8 mouse cellular contexts compared by ENCODE assay signal in genomic region chr7:19076586-19076991, GRCm38 (mm10). TPM values are rescaled to one million over a fixed set of nuclear protein-coding genes. Genes with fewer than 3 reads are reported as not detected.
A peak's percentile ranks its signal among the peaks of the same experiment; 100 is the strongest.
DNase-seq lines count a peak whose midpoint lies in the region; ATAC-seq and TF ChIP-seq lines count a peak whose summit lies in the region.

No protein-coding gene starts in this region.

- H3K36me3 ChIP-seq in lung, embryonic 15.5 days: peaks cover 38% of the 10 kb centered on the region
- H3K36me3 ChIP-seq in forebrain, postnatal 0 days (ENCODE audit: insufficient read depth): peaks cover 34% of the 10 kb centered on the region
- peaks cover 40% of the 10 kb centered on the region for H3K36me3 ChIP-seq in neural tube, embryonic 12.5 days

- WGBS in lung, embryonic 15.5 days: under 1% methylated on average over 22 of the region's 22 CpGs
- WGBS in forebrain, postnatal 0 days: under 1% methylated on average over 22 of the region's 22 CpGs
- under 1% methylated on average over 22 of the region's 22 CpGs for WGBS in neural tube, embryonic 12.5 days

- TF ChIP-seq CTCF in forebrain, postnatal 0 days (IDR thresholded peaks at IDR 0.05; ENCODE audit: low read depth): no peak

- peak overlapping the region; percentile 80 for H3K4me2 ChIP-seq in lung, embryonic 15.5 days
- H3K4me2 ChIP-seq in forebrain, postnatal 0 days (ENCODE audit: low read depth): peak overlapping the region; percentile 86
- H3K4me2 ChIP-seq in neural tube, embryonic 12.5 days (replicated peaks): peak overlapping the region; percentile 95

- H3K4me3 ChIP-seq in lung, embryonic 15.5 days: peak overlapping the region; percentile 95
- peak overlapping the region; percentile 99 for H3K4me3 ChIP-seq in forebrain, postnatal 0 days (ENCODE audit: low read depth, low read length)
- peak overlapping the region; percentile 97 for H3K4me3 ChIP-seq in neural tube, embryonic 12.5 days

- no peak; the same call in 1 of the 2 replicates for ATAC-seq in lung, embryonic 15.5 days (ENCODE audit: borderline replicate concordance, extremely low read depth, low FRiP score, low TSS enrichment)
- no peak; the same call in 1 of the 2 replicates for ATAC-seq in forebrain, postnatal 0 days
- ATAC-seq in neural tube, embryonic 12.5 days (ENCODE audit: low FRiP score, low read depth): no peak

- peak overlapping the region; percentile 98 for H3K9ac ChIP-seq in lung, embryonic 15.5 days
- H3K9ac ChIP-seq in forebrain, postnatal 0 days: peak overlapping the region; percentile 97
- peak overlapping the region; percentile 96 for H3K9ac ChIP-seq in neural tube, embryonic 12.5 days

- no peaks in the 10 kb centered on the region for H3K27me3 ChIP-seq in lung, embryonic 15.5 days
- H3K27me3 ChIP-seq in forebrain, postnatal 0 days (ENCODE audit: insufficient read depth, low read length): no peaks in the 10 kb centered on the region
- no peaks in the 10 kb centered on the region for H3K27me3 ChIP-seq in neural tube, embryonic 12.5 days (replicated peaks)

- H3K27ac ChIP-seq in lung, embryonic 15.5 days: peak overlapping the region; percentile 88
- peak overlapping the region; percentile 85 for H3K27ac ChIP-seq in forebrain, postnatal 0 days (ENCODE audit: low read depth, low read length)
- peak overlapping the region; percentile 20; the same call in 1 of the 2 replicates for H3K27ac ChIP-seq in neural tube, embryonic 12.5 days

- no peaks in the 10 kb centered on the region for H3K9me3 ChIP-seq in lung, embryonic 15.5 days
- no peaks in the 10 kb centered on the region for H3K9me3 ChIP-seq in forebrain, postnatal 0 days (ENCODE audit: low read length)
- no peaks in the 10 kb centered on the region for H3K9me3 ChIP-seq in neural tube, embryonic 12.5 days

- H3K4me1 ChIP-seq in lung, embryonic 15.5 days: peaks cover 23% of the 10 kb centered on the region
- H3K4me1 ChIP-seq in forebrain, postnatal 0 days (ENCODE audit: insufficient read depth): peaks cover 9% of the 10 kb centered on the region
- peaks cover 28% of the 10 kb centered on the region for H3K4me1 ChIP-seq in neural tube, embryonic 12.5 days

- DNase-seq in lung, postnatal 10 days: no peak
- DNase-seq in adrenal gland, postnatal 14 days: peak; percentile 52
- DNase-seq in forebrain, postnatal 0 days: no peak
- peak; percentile 44 to 66 for DNase-seq in kidney, postnatal 4 days
- no peak for DNase-seq in layer of hippocampus, adult 18-20 months (ENCODE audit: low spot score in 2 of 2)
- no peak for DNase-seq in layer of hippocampus, adult 8-10 months (ENCODE audit: low spot score in 2 of 2)

RNA-seq across cellular contexts. Expression of gene Dmwd, which starts 0.6 kb away (rescaled TPM):
- 15.9 and 17.1 TPM in 2 replicates for polyA plus RNA-seq in lung, embryonic 15.5 days (2015; fragmentation: Nextera tagmentation; extraction: Ambion mirVana)
- total RNA-seq in adrenal gland, postnatal 14 days (2021): 45.7 and 47.7 TPM in 2 replicates
- 96.5 and 122 TPM in 2 replicates for total RNA-seq in forebrain, postnatal 0 days (2014; rRNA removed)
- polyA plus RNA-seq in forebrain, postnatal 0 days (2015; fragmentation: Nextera tagmentation; extraction: Ambion mirVana): 43.6 and 43.8 TPM in 2 replicates
- polyA plus RNA-seq in neural tube, embryonic 12.5 days (2016; fragmentation: Nextera tagmentation; extraction: Ambion mirVana): 29.6 and 30.7 TPM in 2 replicates
- 100 to 1,000 TPM; 142 to 148 TPM for total RNA-seq in layer of hippocampus, adult 18-20 months (2021)
- 100 to 1,000 TPM; 136 to 144 (median 141) TPM for total RNA-seq in layer of hippocampus, adult 8-10 months (2022)

RNA-seq across cellular contexts. Expression of gene Dmpk, which starts 7.1 kb away (rescaled TPM):
- 24.2 and 27.1 TPM in 2 replicates for polyA plus RNA-seq in lung, embryonic 15.5 days (2015; fragmentation: Nextera tagmentation; extraction: Ambion mirVana)
- total RNA-seq in adrenal gland, postnatal 14 days (2021): 64.2 and 65.6 TPM in 2 replicates
- total RNA-seq in forebrain, postnatal 0 days (2014; rRNA removed): 16.2 and 20.8 TPM in 2 replicates
- polyA plus RNA-seq in forebrain, postnatal 0 days (2015; fragmentation: Nextera tagmentation; extraction: Ambion mirVana): 2.2 and 3.0 TPM in 2 replicates
- polyA plus RNA-seq in neural tube, embryonic 12.5 days (2016; fragmentation: Nextera tagmentation; extraction: Ambion mirVana): 13.7 and 18.2 TPM in 2 replicates
- total RNA-seq in layer of hippocampus, adult 18-20 months (2021): 10 to 100 TPM; 30.2 to 43.1 TPM
- total RNA-seq in layer of hippocampus, adult 8-10 months (2022): 10 to 100 TPM; 35.6 to 55.8 (median 45.3) TPM

RNA-seq across cellular contexts. Expression of gene Six5, which starts 17.8 kb away (rescaled TPM):
- polyA plus RNA-seq in lung, embryonic 15.5 days (2015; fragmentation: Nextera tagmentation; extraction: Ambion mirVana): 9.5 and 9.7 TPM in 2 replicates
- total RNA-seq in adrenal gland, postnatal 14 days (2021): 13.3 and 15.3 TPM in 2 replicates
- 3.0 and 4.1 TPM in 2 replicates for total RNA-seq in forebrain, postnatal 0 days (2014; rRNA removed)
- 0.97 and 1.0 TPM in 2 replicates for polyA plus RNA-seq in forebrain, postnatal 0 days (2015; fragmentation: Nextera tagmentation; extraction: Ambion mirVana)
- 4.5 and 5.2 TPM in 2 replicates for polyA plus RNA-seq in neural tube, embryonic 12.5 days (2016; fragmentation: Nextera tagmentation; extraction: Ambion mirVana)
- 1 to 10 TPM; 2.0 to 2.6 TPM for total RNA-seq in layer of hippocampus, adult 18-20 months (2021)
- 1 to 10 TPM; 2.0 to 3.7 (median 3.6) TPM for total RNA-seq in layer of hippocampus, adult 8-10 months (2022)

RNA-seq across cellular contexts. Expression of gene Rsph6a, which starts 22.1 kb away (rescaled TPM):
- polyA plus RNA-seq in lung, embryonic 15.5 days (2015; fragmentation: Nextera tagmentation; extraction: Ambion mirVana): not detected in 2 replicates
- not detected in 2 replicates for total RNA-seq in adrenal gland, postnatal 14 days (2021)
- 0.19 and 0.23 TPM in 2 replicates for total RNA-seq in forebrain, postnatal 0 days (2014; rRNA removed)
- polyA plus RNA-seq in forebrain, postnatal 0 days (2015; fragmentation: Nextera tagmentation; extraction: Ambion mirVana): 0.09 and 0.23 TPM in 2 replicates
- polyA plus RNA-seq in neural tube, embryonic 12.5 days (2016; fragmentation: Nextera tagmentation; extraction: Ambion mirVana): not detected in 2 replicates
- not detected for total RNA-seq in layer of hippocampus, adult 18-20 months (2021)
- under 1 TPM in 2 of 4 experiments, not detected in 2; 0.41 to 0.61 TPM for total RNA-seq in layer of hippocampus, adult 8-10 months (2022)

RNA-seq across cellular contexts. Expression of gene Gm4969, which starts 41.6 kb away (rescaled TPM):
- polyA plus RNA-seq in lung, embryonic 15.5 days (2015; fragmentation: Nextera tagmentation; extraction: Ambion mirVana): 1.8 and 1.9 TPM in 2 replicates
- total RNA-seq in adrenal gland, postnatal 14 days (2021): 0.19 TPM in 1 of 2 replicates, not detected in the other
- total RNA-seq in forebrain, postnatal 0 days (2014; rRNA removed): 5.3 and 8.9 TPM in 2 replicates
- polyA plus RNA-seq in forebrain, postnatal 0 days (2015; fragmentation: Nextera tagmentation; extraction: Ambion mirVana): 8.3 and 10.6 TPM in 2 replicates
- polyA plus RNA-seq in neural tube, embryonic 12.5 days (2016; fragmentation: Nextera tagmentation; extraction: Ambion mirVana): 1.0 and 1.1 TPM in 2 replicates
- total RNA-seq in layer of hippocampus, adult 18-20 months (2021): under 1 TPM in 1 of 2 experiments, not detected in 1; 0.27 TPM
- under 1 TPM; 0.18 to 0.57 (median 0.31) TPM for total RNA-seq in layer of hippocampus, adult 8-10 months (2022)

Comparison
In these comparisons a context has a peak if more than half of its experiments do, and no peak if none do; other contexts are left out.
1. H3K27ac ChIP-seq: peak in every context shown above with its lines; median percentile 88 in lung, embryonic 15.5 days; 85 in forebrain, postnatal 0 days; 20 in neural tube, embryonic 12.5 days.
2. DNase-seq: peak in adrenal gland, postnatal 14 days (single experiment) and kidney, postnatal 4 days (2 of 2); none in lung, postnatal 10 days (single experiment), forebrain, postnatal 0 days (single experiment), layer of hippocampus, adult 18-20 months (0 of 2) and layer of hippocampus, adult 8-10 months (0 of 2).
3. Peak in every context shown above with its lines, with median percentiles within 50 percentile points of each other: H3K4me2 ChIP-seq, H3K4me3 ChIP-seq and H3K9ac ChIP-seq.